Mouse (Mus musculus): ENCODE data around the gene Sohlh1.

Sohlh1 gene

DNA sequence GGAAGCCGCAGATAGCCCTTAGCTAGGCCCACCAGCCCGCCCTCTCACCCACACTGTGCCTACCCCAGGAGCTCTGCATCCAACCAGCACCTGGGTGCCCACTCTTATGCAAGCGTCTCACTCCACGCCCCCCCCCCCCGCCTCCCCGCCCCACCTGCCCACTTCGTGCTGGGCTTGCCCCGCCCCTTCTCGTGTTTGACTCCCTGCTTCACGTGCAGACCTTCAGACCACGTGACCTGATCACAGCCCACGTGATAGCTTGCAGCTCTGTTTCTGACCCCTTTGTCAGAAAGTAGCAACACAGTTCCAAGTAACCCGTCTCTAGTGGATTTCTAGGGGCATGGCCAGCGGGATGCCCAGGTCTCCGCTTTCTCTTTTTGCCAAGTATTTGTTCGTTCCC is at the start of gene Sohlh1:
TSS of gene Sohlh1 (minus strand) at position 23 of the 400 bp plus-strand sequence.
- no peak for DNase-seq (ENCODE audit: low read depth, low spot score)

DNA sequence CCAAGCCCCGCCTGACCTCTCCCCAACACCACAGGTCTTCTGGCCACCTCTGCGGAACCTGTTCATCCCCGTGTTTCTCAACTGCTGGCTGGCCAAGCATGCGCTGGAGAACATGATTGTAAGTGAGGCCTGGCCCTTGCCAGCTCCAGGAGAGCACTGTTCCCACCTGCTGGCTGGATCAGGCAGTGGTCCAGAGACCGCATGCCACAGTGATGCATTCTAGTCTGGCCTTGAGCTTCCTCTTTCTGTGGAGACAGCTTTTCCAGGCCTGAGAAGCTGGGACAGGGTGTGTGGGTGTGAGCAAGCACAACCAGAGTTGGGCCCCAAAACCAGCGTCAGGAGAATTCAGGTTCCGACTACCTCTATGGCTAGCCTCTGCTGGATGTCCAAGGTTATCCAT is 45.4 kb upstream of the Sohlh1 start:
- no peak for DNase-seq (ENCODE audit: low read depth, low spot score)

GRCm38 (mm10) chr2:25888144-25888543 is 41.1 kb upstream of the Sohlh1 start:
- DNase-seq (ENCODE audit: low read depth, low spot score), result no peak

DNA sequence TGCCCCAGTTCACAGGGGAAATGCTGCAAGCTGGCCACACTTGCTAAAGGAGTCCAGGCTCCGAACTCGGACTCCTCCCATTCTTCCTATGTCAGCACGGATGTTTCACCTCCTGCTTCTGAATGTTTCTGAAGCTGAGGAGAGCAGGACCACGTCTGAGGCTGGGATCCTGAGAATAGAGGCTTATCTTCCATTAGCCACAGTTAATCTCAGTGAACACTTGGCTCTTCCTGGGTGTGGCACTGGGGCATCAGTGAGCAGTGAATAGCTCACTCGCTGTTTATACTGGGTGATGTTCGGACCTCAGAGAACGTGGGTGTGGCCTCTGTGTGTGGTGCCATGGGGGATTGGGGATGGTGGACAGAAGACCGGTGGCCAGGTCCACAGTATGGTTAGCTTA is 40.2 kb upstream of the Sohlh1 start:
- no peak for DNase-seq (ENCODE audit: low read depth, low spot score)

DNA sequence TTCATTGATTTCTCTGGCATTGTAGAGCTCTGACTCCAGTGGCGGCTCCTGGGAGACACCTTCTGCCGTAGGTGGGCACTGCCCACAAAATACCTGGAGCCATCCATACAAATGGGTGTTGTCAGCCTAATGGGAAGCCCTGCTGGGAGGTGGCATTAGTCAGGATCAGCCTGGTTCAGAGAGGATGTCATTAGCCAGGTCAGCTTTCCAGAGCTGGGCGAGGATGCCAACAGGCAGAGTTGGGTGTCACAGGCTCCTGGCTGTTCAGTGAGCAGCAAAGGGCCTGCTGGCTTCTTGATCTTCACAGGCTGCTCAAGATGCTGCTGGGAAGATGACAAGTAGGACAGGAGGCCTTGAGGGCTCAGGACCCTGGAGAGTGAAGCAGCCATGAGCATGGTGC is 37.7 kb upstream of the Sohlh1 start:
- no peak for DNase-seq (ENCODE audit: low read depth, low spot score)

DNA sequence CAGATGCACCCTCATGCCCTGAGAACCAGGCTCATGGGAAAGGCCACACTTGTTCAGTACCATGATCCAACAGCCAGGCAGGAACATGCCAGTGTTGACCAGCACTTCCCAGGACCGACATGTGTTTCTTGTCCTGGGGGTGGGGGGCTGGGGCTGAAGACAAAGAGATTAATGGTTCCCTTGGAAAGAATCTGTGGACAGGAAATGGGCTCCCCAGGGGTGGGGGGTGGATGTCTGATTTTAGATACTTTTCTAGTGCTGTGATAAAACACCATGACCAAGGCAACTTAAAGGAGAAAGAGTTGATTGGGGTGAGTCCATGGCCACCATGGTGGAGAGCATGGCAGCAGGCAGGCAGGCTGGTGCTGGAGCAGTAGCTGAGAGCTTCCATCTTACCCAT is 35.2 kb upstream of the Sohlh1 start:
- no peak for DNase-seq (ENCODE audit: low read depth, low spot score)

- no peak for DNase-seq (ENCODE audit: low read depth, low spot score)
Observed at GRCm38 (mm10) chr2:25879061-25879460, 32.0 kb upstream of the Sohlh1 start.

DNA sequence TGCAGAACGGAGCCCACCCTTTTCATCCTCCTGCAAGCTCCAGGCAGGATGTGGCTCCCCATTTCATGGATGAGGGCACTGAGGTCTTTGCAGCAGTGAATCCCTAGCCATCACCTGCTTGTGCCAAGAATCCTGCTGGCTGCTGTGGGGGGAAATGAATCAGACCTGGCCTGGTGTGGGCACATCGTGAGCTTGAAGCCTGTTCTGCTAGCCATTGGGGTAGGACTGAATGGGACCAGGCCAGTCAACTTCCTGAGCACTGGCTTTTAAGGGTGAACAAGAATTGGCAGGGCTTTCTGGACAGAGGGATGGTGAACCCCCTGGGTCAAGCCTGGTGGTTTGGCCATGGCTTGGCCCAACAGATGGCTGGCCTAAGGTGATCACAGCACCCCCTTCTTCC is 31.5 kb upstream of the Sohlh1 start:
- DNase-seq (ENCODE audit: low read depth, low spot score), result no peak

- no peak for DNase-seq (ENCODE audit: low read depth, low spot score)
Observed at GRCm38 (mm10) chr2:25877736-25878268, 30.8 kb upstream of the Sohlh1 start.

DNA sequence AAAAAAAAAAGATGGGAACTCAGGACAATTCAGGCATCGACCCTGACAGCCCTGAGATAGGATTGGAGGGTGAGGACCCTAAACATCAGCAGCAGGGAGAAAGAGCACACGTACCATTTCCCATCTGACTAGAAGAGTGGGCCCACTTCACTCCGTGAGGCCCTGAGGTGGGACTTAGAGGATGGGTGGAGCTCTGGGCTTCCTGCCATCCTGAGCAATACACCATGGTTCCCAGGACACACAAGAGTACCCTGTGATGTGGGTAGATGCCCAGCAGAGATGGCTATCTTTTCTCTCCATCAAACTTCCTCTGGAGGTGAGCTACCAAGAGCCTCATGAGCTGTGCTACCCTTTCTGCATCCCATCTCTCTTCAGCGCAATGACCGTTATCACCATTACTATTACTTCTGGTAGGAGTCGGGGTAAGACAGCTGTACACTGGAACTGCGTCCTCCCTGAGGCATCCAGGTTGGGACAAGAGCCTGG is 30.2 kb upstream of the Sohlh1 start:
- DNase-seq (ENCODE audit: low read depth, low spot score), result no peak

DNA sequence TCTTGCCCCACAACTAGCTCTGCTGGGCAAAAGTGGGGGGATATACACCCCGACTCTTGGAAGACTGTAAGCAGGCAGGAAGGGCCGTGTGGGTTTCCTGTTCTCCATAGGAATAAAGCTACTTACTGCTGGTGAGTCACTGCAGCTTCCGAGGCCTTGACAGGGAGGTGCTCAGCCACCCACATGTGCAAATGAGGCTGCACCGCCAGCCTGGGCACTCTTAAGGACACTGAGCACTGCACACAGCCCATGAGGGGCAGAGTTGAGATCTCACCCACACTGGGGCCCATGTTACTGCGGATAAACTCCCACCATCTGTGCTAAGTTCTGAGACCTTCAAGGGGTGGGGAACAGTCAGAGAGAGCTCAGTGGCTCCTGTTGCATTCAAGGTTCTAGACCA is 19.6 kb upstream of the Sohlh1 start:
- DNase-seq (ENCODE audit: low read depth, low spot score), result no peak

- no peak for DNase-seq (ENCODE audit: low read depth, low spot score)
Observed at GRCm38 (mm10) chr2:25865412-25865811, 18.4 kb upstream of the Sohlh1 start.

- DNase-seq (ENCODE audit: low read depth, low spot score), result no peak
Observed at GRCm38 (mm10) chr2:25864230-25864629, 17.2 kb upstream of the Sohlh1 start.

DNA sequence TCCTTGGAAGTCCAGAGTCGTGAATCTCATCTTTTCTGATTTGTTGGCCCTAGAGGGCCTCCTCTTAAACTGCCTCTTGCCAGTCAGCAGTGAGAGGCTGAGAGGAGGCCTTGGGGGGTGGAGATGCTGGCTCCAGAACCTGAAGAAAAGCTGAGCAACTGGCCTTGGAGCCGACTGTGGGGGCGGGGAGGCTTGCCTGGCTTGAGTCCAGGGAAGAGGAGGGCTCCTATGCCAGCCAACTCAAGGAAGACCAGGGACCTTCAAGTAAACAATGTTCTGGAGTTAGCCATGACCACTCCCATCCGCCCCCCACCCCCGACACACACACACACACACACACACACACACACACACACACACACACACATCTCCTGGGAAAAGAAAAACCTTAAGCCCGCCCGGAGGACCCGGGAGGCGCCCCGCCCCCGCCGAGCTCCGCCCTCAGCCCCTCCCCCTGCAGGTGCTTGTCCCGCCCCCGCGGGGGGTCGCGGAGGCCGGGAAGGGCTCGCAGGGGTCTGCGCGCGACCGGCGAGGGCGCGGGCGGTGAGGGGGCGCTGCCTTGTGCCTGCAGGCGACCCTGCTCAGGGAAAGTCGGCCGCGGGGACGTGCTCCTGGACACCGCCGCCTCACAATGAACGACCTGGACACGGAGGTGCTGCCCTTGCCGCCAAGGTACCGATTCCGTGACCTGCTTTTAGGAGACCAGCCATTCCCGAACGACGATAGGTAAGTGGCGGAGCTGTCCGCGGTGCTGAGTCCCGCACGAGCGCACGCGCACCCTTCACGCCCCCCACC is 16.5 kb upstream of the Sohlh1 start, which contains the start of gene Kcnt1:
TSS of gene Kcnt1 (plus strand) at position 398 of the 795 bp plus-strand sequence.
- no peak for DNase-seq (ENCODE audit: low read depth, low spot score)

DNA sequence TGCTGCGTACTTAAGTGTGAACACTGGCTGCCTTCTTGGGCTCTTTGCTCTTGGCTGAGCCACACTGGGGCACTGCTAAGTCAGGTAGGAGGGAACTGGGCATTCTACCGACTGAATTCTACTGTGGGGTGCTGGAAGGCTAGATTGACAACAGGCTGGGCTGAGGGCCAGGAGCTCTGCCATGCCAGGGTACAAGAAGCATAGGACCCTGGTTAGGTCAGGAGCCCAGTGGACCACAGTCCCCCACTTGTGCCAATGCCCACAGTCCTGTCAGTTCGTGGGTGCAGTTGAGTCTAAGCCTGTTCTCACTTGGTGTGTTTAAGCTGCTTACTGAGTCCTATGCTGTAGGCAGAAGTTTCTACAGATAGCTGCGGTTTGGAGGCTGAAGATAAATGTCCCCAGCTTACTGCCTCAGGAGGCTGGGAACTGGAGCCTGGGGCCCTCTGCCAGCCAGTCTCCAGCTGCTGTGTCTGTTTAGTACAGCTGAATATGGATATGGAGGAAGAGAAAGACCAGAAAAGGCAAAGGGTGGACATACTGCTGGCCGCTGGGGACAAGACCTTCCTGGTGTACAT is 15.7 kb upstream of the Sohlh1 start:
- DNase-seq (ENCODE audit: low read depth, low spot score), result no peak

- no peak for DNase-seq (ENCODE audit: low read depth, low spot score)
Observed at GRCm38 (mm10) chr2:25862038-25862437, 15.0 kb upstream of the Sohlh1 start.

GRCm38 (mm10) chr2:25859891-25860290 is 12.8 kb upstream of the Sohlh1 start:
- no peak for DNase-seq (ENCODE audit: low read depth, low spot score)

DNA sequence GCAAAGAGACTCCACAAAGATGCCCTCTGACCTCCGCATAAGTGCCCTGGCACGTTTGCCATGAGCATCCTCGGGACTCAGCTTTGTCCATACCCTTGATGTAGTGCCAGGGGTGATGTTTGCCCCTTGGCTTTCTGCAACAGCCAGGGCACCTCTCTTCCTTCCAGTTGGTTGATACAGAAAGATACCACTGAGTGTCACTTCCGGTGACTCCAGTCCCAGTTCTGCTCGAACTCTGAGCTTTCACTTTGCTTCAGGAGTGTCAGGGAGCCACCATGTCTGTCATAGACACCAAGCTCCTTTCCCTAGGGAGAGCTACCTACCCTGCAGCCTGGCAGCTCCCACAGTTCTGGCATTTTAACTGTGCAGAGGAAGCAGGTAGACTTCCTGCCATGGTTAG is 7.0 kb upstream of the Sohlh1 start:
- no peak for DNase-seq (ENCODE audit: low read depth, low spot score)

- no peak for DNase-seq (ENCODE audit: low read depth, low spot score)
Observed at GRCm38 (mm10) chr2:25852626-25853025, 5.6 kb upstream of the Sohlh1 start.

DNA sequence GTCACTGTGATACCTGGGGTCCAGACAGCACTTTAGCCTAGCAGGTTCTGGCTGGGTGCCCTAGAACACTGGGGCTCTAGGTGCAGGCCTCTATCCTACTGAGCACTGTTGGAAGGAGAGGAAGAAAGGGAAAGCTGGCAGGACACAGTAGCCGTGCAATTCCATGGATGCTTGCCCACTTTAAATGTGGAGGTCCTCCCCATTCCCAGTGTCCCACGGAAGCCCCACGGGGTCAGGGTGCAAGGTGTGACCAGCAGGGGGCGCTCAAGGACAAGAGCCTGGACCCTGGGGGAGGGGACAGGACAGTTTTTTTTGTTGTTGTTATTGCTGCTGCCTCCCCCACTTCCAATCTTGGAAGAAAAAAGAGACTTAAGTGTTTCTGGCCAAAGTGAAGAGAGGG is 3.3 kb upstream of the Sohlh1 start:
- no peak for DNase-seq (ENCODE audit: low read depth, low spot score)

GRCm38 (mm10) chr2:25846516-25846915 is 532 bp downstream of the Sohlh1 start:
- no peak for DNase-seq (ENCODE audit: low read depth, low spot score)

GRCm38 (mm10) chr2:25844097-25844496 is 3.0 kb downstream of the Sohlh1 start:
- no peak for DNase-seq (ENCODE audit: low read depth, low spot score)

DNA sequence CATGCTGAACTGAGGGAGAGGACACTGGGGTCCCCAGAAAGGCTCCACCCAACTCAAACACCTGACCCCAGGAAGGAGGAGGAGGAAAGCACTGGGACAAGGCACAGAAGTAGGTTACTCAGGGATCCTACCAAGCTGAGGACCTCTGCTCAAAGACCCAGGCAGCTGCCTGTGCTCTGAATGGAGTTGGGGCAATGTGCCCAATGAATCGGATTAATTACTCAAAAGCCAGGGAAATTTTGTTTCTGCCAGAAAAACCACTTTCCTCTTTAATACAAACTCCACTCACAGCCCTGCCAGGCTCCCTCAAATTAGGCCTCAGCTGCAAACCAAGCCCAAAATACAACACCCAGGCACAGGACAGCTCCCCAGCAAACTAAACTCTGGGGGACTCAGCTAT is 4.3 kb downstream of the Sohlh1 start:
- DNase-seq (ENCODE audit: low read depth, low spot score), result no peak

All from embryo, embryonic 11.5 days (tissue).